Mouse (Mus musculus): ENCODE results near the gene Ssxb3. TPM values are rescaled to one million over a fixed set of nuclear protein-coding genes. Genes with fewer than 3 reads are reported as not detected.

Gene Ssxb3
- polyA plus RNA-seq (2015; fragmentation: Nextera tagmentation; extraction: Ambion mirVana) = not detected in 2 replicates

GRCm38 (mm10) chrX:8591716-8592115, at the start of gene Ssxb3:
Ssxb3 (minus strand) TSS chrX:8591816.

GRCm38 (mm10) chrX:8548155-8548554, 43.5 kb downstream of the Ssxb3 start, which contains the start of gene Ssxb6:
Ssxb6 (minus strand) TSS chrX:8548255.

Other genes with a start within 250 kb of the Ssxb3 start
- gene Ssxb9, start 224.8 kb downstream of the Ssxb3 start, polyA plus RNA-seq (2015; fragmentation: Nextera tagmentation; extraction: Ambion mirVana) = not detected in 2 replicates
- not detected in 2 replicates for gene Ssxb1, start 178.5 kb downstream of the Ssxb3 start, polyA plus RNA-seq (2015; fragmentation: Nextera tagmentation; extraction: Ambion mirVana)
- gene Ssxb2, start 130.1 kb downstream of the Ssxb3 start, polyA plus RNA-seq (2015; fragmentation: Nextera tagmentation; extraction: Ambion mirVana) = not detected in 2 replicates
- gene Gm14459, start 66.9 kb downstream of the Ssxb3 start, polyA plus RNA-seq (2015; fragmentation: Nextera tagmentation; extraction: Ambion mirVana) = not detected in 2 replicates
- gene Ssxb6, start 43.6 kb downstream of the Ssxb3 start, polyA plus RNA-seq (2015; fragmentation: Nextera tagmentation; extraction: Ambion mirVana) = not detected in 2 replicates
- gene Ssxb8, start 99.0 kb upstream of the Ssxb3 start, polyA plus RNA-seq (2015; fragmentation: Nextera tagmentation; extraction: Ambion mirVana) = not detected in 2 replicates
- not detected in 2 replicates for gene Ssx9, start 156.6 kb upstream of the Ssxb3 start, polyA plus RNA-seq (2015; fragmentation: Nextera tagmentation; extraction: Ambion mirVana)
- gene Ssxb5, start 211.9 kb upstream of the Ssxb3 start, polyA plus RNA-seq (2015; fragmentation: Nextera tagmentation; extraction: Ambion mirVana) = not detected in 2 replicates